Mouse (Mus musculus): ENCODE measurements around the gene Ccdc62. TPM values are rescaled to one million over a fixed set of nuclear protein-coding genes. Genes with fewer than 3 reads are reported as not detected.

Gene Ccdc62
- polyA plus RNA-seq, 1 experiment from 2014 or later = 6.2 TPM

DNA sequence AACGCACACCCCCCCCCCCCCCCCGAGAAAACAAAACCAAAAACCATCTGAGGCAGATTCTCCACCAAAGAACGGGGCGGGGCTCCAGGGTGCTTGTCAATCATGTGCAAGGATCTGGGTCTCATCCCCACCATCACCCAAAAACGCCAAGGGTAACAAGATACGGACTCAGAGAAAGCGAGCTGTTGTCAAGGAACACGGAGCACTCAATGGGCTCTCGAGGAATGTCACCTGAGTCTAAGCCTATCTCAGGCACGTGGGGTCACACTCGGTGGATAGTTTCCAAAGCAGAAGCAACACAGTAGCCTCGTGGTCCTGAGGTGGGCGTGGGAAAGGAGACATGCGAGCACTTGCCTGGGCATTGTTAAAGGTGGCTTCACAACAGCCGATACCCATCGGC, 83.3 kb downstream of the Ccdc62 start:
- no peak for ATAC-seq (ENCODE audit: low FRiP score, low TSS enrichment)
- H3K4me1 ChIP-seq (ENCODE audit: control insufficient read depth, insufficient read depth, low read length) = peaks cover 70% of the 10 kb centered on the region
- H3K9ac ChIP-seq (ENCODE audit: low read depth, low read length) = no peak overlapping the region
- H3K36me3 ChIP-seq (ENCODE audit: control insufficient read depth, insufficient read depth, low read length) = peaks cover 7% of the 10 kb centered on the region; the same call in 1 of the 2 replicates
- H3K4me2 ChIP-seq (replicated peaks; ENCODE audit: low read depth, low read length) = no peak overlapping the region
- no peaks in the 10 kb centered on the region for H3K27me3 ChIP-seq (ENCODE audit: control insufficient read depth, insufficient read depth, low read length)
- WGBS = 78% methylated on average over 16 of the region's 16 CpGs
- H3K9me3 ChIP-seq (ENCODE audit: control insufficient read depth, low read length) = no peaks in the 10 kb centered on the region
- H3K4me3 ChIP-seq (ENCODE audit: low read length) = no peak overlapping the region
- no peak overlapping the region for H3K27ac ChIP-seq (ENCODE audit: low read depth, low read length)

DNA sequence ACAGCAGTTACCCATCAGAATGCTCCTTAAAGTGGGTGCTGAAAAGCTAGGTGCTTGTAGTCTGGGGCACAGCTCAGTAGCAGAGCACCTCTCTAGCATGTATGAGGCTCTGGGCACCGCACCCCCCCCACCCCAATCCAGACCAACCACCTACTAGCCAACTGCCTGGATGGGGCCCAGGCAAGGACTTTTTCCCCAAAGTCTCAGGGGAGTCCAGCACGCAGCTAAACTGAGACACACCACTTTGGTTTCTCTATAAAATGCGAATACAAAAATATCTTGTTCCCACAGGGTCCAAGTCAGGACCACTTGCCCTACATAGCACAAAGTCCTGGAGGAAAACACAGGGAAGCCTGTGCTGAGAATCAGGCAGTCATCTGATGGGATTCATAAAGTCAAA, 83.7 kb downstream of the Ccdc62 start:
- Histone ChIP-seq H3K4me3 (ENCODE audit: low read length) (no peak overlapping the region), H3K4me2 (replicated peaks; ENCODE audit: low read depth, low read length) (no peak overlapping the region), H3K27ac (ENCODE audit: low read depth, low read length) (no peak overlapping the region; the same call in 1 of the 2 replicates), H3K36me3 (ENCODE audit: control insufficient read depth, insufficient read depth, low read length) (peaks cover 3% of the 10 kb centered on the region; the same call in 1 of the 2 replicates), H3K9ac (ENCODE audit: low read depth, low read length) (no peak overlapping the region), H3K27me3 (ENCODE audit: control insufficient read depth, insufficient read depth, low read length) (no peaks in the 10 kb centered on the region), H3K4me1 (ENCODE audit: control insufficient read depth, insufficient read depth, low read length) (peaks cover 74% of the 10 kb centered on the region), H3K9me3 (ENCODE audit: control insufficient read depth, low read length) (no peaks in the 10 kb centered on the region)
- ATAC-seq (ENCODE audit: low FRiP score, low TSS enrichment) = no peak
- 81% methylated on average over 3 of the region's 3 CpGs for WGBS

DNA sequence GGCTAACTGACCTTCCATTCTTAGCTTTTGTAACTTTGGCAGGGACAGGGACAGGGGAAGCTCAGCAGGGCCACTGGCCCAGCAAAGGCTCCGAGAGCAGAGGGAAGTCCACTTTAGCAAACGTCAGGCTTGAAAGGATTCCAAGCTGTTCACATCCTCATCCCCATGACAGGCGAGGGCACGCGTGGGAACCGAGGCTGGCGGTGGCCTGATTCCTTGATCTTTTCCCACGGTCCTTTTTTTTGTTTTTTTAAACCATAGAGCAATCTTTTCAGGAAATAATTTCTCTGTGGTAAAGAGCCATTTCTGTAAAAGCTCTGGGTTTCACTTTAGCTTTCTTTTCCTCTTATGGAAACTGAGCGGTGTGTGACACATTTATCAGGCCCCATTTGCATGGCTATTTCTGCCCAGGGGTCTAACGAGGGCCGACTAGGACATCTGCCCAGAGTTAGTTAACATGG, 84.3 kb downstream of the Ccdc62 start:
- ATAC-seq (ENCODE audit: low FRiP score, low TSS enrichment) = no peak
- WGBS = 21% methylated on average over 11 of the region's 11 CpGs
- 0 out of 2 replicates have a peak overlapping the region, but pooled peaks have one; percentile 23 for H3K9ac ChIP-seq (ENCODE audit: low read depth, low read length)
- peaks cover 78% of the 10 kb centered on the region for H3K4me1 ChIP-seq (ENCODE audit: control insufficient read depth, insufficient read depth, low read length)
- H3K27me3 ChIP-seq (ENCODE audit: control insufficient read depth, insufficient read depth, low read length) = no peaks in the 10 kb centered on the region
- peak overlapping the region; percentile 56; the same call in 1 of the 2 replicates for H3K27ac ChIP-seq (ENCODE audit: low read depth, low read length)
- H3K36me3 ChIP-seq (ENCODE audit: control insufficient read depth, insufficient read depth, low read length) = peaks cover under 1% of the 10 kb centered on the region; the same call in 1 of the 2 replicates
- no peak overlapping the region for H3K4me2 ChIP-seq (replicated peaks; ENCODE audit: low read depth, low read length)
- H3K9me3 ChIP-seq (ENCODE audit: control insufficient read depth, low read length) = no peaks in the 10 kb centered on the region
- H3K4me3 ChIP-seq (ENCODE audit: low read length) = no peak overlapping the region

DNA sequence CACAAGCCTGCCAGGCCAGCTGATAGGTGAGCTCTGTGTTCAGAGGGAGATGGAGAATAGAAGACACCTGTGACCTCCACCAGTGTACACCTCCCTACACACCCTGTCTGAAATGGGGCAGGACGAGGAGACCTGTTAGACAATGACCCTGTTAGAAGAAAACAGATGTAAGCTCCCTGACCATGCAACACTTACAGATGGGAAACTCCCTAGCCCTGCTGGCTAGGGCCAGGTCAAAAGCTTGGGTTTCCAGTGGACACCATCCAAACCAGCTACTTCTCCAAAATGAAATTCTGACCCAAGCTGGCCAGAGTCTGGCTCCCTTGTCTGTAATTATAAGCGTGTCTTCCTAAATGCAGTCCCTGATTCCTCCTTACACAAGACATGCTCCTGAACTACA, 85.2 kb downstream of the Ccdc62 start:
- Histone ChIP-seq H3K27me3 (ENCODE audit: control insufficient read depth, insufficient read depth, low read length) (no peaks in the 10 kb centered on the region), H3K36me3 (ENCODE audit: control insufficient read depth, insufficient read depth, low read length) (no peaks in the 10 kb centered on the region; the same call in 1 of the 2 replicates), H3K4me2 (replicated peaks; ENCODE audit: low read depth, low read length) (no peak overlapping the region), H3K27ac (ENCODE audit: low read depth, low read length) (no peak overlapping the region), H3K9ac (ENCODE audit: low read depth, low read length) (no peak overlapping the region), H3K4me3 (ENCODE audit: low read length) (no peak overlapping the region), H3K9me3 (ENCODE audit: control insufficient read depth, low read length) (no peaks in the 10 kb centered on the region), H3K4me1 (ENCODE audit: control insufficient read depth, insufficient read depth, low read length) (peaks cover 72% of the 10 kb centered on the region)
- WGBS = 80% methylated on average over 2 of the region's 2 CpGs
- no peak for ATAC-seq (ENCODE audit: low FRiP score, low TSS enrichment)

DNA sequence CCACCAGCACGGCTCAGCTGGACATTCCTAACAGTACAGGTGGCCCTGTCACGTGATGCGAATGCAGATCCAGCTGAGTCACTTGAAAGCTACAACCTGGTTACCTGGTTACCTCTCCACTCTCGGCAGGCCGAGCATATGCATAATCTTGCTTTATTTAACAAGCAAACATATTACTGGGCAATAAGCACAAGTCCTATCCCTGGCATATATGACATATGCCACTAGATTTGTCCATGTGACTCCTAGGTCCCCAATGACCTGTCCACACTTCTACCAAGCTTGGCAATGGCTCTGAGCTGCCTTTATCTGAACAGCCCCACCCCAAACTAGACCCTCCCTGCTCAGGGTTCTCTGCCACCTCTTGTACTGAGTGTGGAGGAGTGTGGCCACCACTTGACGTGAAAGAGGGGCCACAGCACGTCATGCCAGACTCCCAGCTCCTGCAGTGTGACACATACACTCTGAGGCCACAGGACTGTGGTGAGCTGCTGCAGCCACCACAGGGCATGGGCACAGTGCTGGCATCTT, 85.9 kb downstream of the Ccdc62 start:
- WGBS = 83% methylated on average over 7 of the region's 7 CpGs
- Histone ChIP-seq H3K9ac (ENCODE audit: low read depth, low read length) (no peak overlapping the region), H3K36me3 (ENCODE audit: control insufficient read depth, insufficient read depth, low read length) (no peaks in the 10 kb centered on the region; the same call in 1 of the 2 replicates), H3K4me2 (replicated peaks; ENCODE audit: low read depth, low read length) (no peak overlapping the region), H3K4me3 (ENCODE audit: low read length) (no peak overlapping the region), H3K4me1 (ENCODE audit: control insufficient read depth, insufficient read depth, low read length) (peaks cover 66% of the 10 kb centered on the region), H3K9me3 (ENCODE audit: control insufficient read depth, low read length) (no peaks in the 10 kb centered on the region), H3K27me3 (ENCODE audit: control insufficient read depth, insufficient read depth, low read length) (no peaks in the 10 kb centered on the region), H3K27ac (ENCODE audit: low read depth, low read length) (no peak overlapping the region)
- ATAC-seq (ENCODE audit: low FRiP score, low TSS enrichment) = no peak

DNA sequence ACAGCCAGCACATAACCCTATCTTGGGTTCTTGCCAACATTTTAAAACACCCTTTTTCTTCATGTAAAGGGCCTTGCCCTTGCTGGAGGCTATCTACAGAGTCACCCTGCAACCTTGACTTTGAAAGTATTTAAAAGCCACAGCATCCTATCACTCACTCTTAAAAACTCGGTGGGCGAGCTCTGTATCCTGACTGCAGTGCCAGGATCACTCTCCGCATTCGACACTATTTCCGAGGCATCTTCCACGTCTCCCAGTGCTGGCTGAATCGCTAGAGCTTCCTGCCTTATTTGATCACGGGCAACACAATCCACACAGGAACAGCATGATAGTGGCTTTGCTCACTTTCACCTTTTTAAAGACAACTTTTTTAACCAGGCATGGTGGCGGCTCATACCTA, 87.5 kb downstream of the Ccdc62 start:
- H3K4me1 ChIP-seq (ENCODE audit: control insufficient read depth, insufficient read depth, low read length) = peaks cover 50% of the 10 kb centered on the region
- WGBS = 85% methylated on average over 9 of the region's 9 CpGs

DNA sequence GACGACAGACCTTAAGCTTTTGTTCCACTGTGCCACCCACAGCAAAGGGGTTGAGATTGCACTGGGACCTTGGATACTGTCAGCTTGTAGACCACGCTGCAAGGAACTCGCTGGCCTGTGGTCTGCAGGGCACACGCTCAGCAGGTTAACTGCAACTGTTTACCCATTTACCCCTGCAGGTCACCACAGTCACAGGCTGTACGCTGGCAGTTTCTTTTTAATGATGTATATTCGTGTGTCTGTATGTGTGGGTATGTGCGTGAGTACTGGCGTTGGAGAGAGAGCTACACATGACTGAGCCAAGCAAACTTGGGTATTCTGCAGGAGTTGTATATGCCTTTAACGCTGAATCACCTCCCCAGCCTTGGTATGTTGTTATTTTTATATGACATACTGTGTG, 88.2 kb downstream of the Ccdc62 start:
- 77% methylated on average over 9 of the region's 9 CpGs for WGBS

More for the DNA sequence above, 87.5 kb downstream of the Ccdc62 start:
- no peak overlapping the region for H3K27ac ChIP-seq (ENCODE audit: low read depth, low read length)
- no peaks in the 10 kb centered on the region for H3K27me3 ChIP-seq (ENCODE audit: control insufficient read depth, insufficient read depth, low read length)
- H3K36me3 ChIP-seq (ENCODE audit: control insufficient read depth, insufficient read depth, low read length) = no peaks in the 10 kb centered on the region; the same call in 1 of the 2 replicates
- H3K4me2 ChIP-seq (replicated peaks; ENCODE audit: low read depth, low read length) = no peak overlapping the region
- H3K4me3 ChIP-seq (ENCODE audit: low read length) = no peak overlapping the region
- no peak for ATAC-seq (ENCODE audit: low FRiP score, low TSS enrichment)
- no peaks in the 10 kb centered on the region for H3K9me3 ChIP-seq (ENCODE audit: control insufficient read depth, low read length)
- H3K9ac ChIP-seq (ENCODE audit: low read depth, low read length) = no peak overlapping the region

More for the DNA sequence above, 88.2 kb downstream of the Ccdc62 start:
- Histone ChIP-seq H3K4me1 (ENCODE audit: control insufficient read depth, insufficient read depth, low read length) (peaks cover 46% of the 10 kb centered on the region), H3K4me2 (replicated peaks; ENCODE audit: low read depth, low read length) (no peak overlapping the region), H3K9me3 (ENCODE audit: control insufficient read depth, low read length) (no peaks in the 10 kb centered on the region), H3K4me3 (ENCODE audit: low read length) (no peak overlapping the region), H3K9ac (ENCODE audit: low read depth, low read length) (no peak overlapping the region), H3K27ac (ENCODE audit: low read depth, low read length) (no peak overlapping the region), H3K36me3 (ENCODE audit: control insufficient read depth, insufficient read depth, low read length) (no peaks in the 10 kb centered on the region; the same call in 1 of the 2 replicates), H3K27me3 (ENCODE audit: control insufficient read depth, insufficient read depth, low read length) (no peaks in the 10 kb centered on the region)
- ATAC-seq (ENCODE audit: low FRiP score, low TSS enrichment) = no peak

Small RNA genes within 50 kb of the gene (microRNA-seq; reads per million reads assigned to microRNA genes)
- gene Mir7032 = not detected

Other genes starting within 250 kb of the Ccdc62 start
- 20.7 and 32.6 TPM in 2 replicates for gene Clip1, start 246.1 kb upstream of the Ccdc62 start, polyA plus RNA-seq (2014; fragmentation: Nextera tagmentation; extraction: Ambion mirVana)
- gene Zcchc8, start 209.6 kb upstream of the Ccdc62 start, polyA plus RNA-seq (2014; fragmentation: Nextera tagmentation; extraction: Ambion mirVana) = 75.3 and 101 TPM in 2 replicates
- 128 and 153 TPM in 2 replicates for gene Rsrc2, start 181.3 kb upstream of the Ccdc62 start, polyA plus RNA-seq (2014; fragmentation: Nextera tagmentation; extraction: Ambion mirVana)
- 33.7 and 35.9 TPM in 2 replicates for gene Kntc1, start 181.0 kb upstream of the Ccdc62 start, polyA plus RNA-seq (2014; fragmentation: Nextera tagmentation; extraction: Ambion mirVana)
- gene Hcar2, start 65.2 kb upstream of the Ccdc62 start, polyA plus RNA-seq (2014; fragmentation: Nextera tagmentation; extraction: Ambion mirVana) = not detected in 2 replicates
- 1.0 and 1.4 TPM in 2 replicates for gene Hcar1, start 50.7 kb upstream of the Ccdc62 start, polyA plus RNA-seq (2014; fragmentation: Nextera tagmentation; extraction: Ambion mirVana)
- 135 and 171 TPM in 2 replicates for gene Denr, start 23.5 kb upstream of the Ccdc62 start, polyA plus RNA-seq (2014; fragmentation: Nextera tagmentation; extraction: Ambion mirVana)
- gene Gm43518, start 3.3 kb upstream of the Ccdc62 start, polyA plus RNA-seq (2014; fragmentation: Nextera tagmentation; extraction: Ambion mirVana) = 0.89 and 3.8 TPM in 2 replicates
- gene Hip1r, start 42.9 kb downstream of the Ccdc62 start, polyA plus RNA-seq (2014; fragmentation: Nextera tagmentation; extraction: Ambion mirVana) = 11.0 and 13.0 TPM in 2 replicates
- gene Vps37b, start 101.6 kb downstream of the Ccdc62 start, polyA plus RNA-seq (2014; fragmentation: Nextera tagmentation; extraction: Ambion mirVana) = 20.2 and 27.6 TPM in 2 replicates
- gene Abcb9, start 165.1 kb downstream of the Ccdc62 start, polyA plus RNA-seq (2014; fragmentation: Nextera tagmentation; extraction: Ambion mirVana) = 0.44 and 0.97 TPM in 2 replicates
- 12.2 and 15.3 TPM in 2 replicates for gene Ogfod2, start 181.6 kb downstream of the Ccdc62 start, polyA plus RNA-seq (2014; fragmentation: Nextera tagmentation; extraction: Ambion mirVana)
- 105 and 114 TPM in 2 replicates for gene Arl6ip4, start 185.4 kb downstream of the Ccdc62 start, polyA plus RNA-seq (2014; fragmentation: Nextera tagmentation; extraction: Ambion mirVana)

Data from kidney, embryonic 14.5 days (tissue).